Mouse (Mus musculus): ENCODE data around the gene Smco2. TPM values are rescaled to one million over a fixed set of nuclear protein-coding genes. Genes with fewer than 3 reads are reported as not detected.

Smco2 gene
- polyA plus RNA-seq, 1 experiment from 2014 or later: not detected

- TF ChIP-seq EP300 (IDR thresholded peaks at IDR 0.05): no peak
- TF ChIP-seq CTCF (IDR thresholded peaks at IDR 0.05): no peak
- Histone ChIP-seq H3K4me3 (ENCODE audit: low read depth, low read length) (no peak overlapping the region), H3K9ac (replicated peaks; ENCODE audit: low read depth) (no peak overlapping the region), H3K27me3 (replicated peaks; ENCODE audit: insufficient read depth, low read length) (no peaks in the 10 kb centered on the region), H3K4me2 (replicated peaks; ENCODE audit: low read depth, low read length) (no peak overlapping the region), H3K9me3 (ENCODE audit: low read length) (no peaks in the 10 kb centered on the region), H3K36me3 (ENCODE audit: insufficient read depth, low read length) (no peaks in the 10 kb centered on the region), H3K27ac (ENCODE audit: low read length) (no peak overlapping the region), H3K4me1 (ENCODE audit: insufficient read depth, low read depth, low read length) (peaks cover 9% of the 10 kb centered on the region; the same call in 1 of the 2 replicates)
- WGBS: 83% methylated on average over 1 of the region's 1 CpGs
- ATAC-seq: peak; percentile 37; the same call in 1 of the 2 replicates
- no peak for DNase-seq (ENCODE audit: low spot score)
Observed at GRCm38 (mm10) chr6:146907795-146908190, 57.9 kb downstream of the Smco2 start.

- WGBS: 52% methylated on average over 2 of the region's 2 CpGs
Observed at GRCm38 (mm10) chr6:146908801-146909200, 58.9 kb downstream of the Smco2 start.

GRCm38 (mm10) chr6:146909725-146910489 is 60.0 kb downstream of the Smco2 start:
- peak; percentile 67 for ATAC-seq
- H3K4me1 ChIP-seq (ENCODE audit: insufficient read depth, low read depth, low read length): peaks cover 19% of the 10 kb centered on the region; the same call in 1 of the 2 replicates

More at GRCm38 (mm10) chr6:146908801-146909200, 58.9 kb downstream of the Smco2 start:
- H3K9me3 ChIP-seq (ENCODE audit: low read length): no peaks in the 10 kb centered on the region
- no peak overlapping the region for H3K4me3 ChIP-seq (ENCODE audit: low read depth, low read length)
- H3K27ac ChIP-seq (ENCODE audit: low read length): no peak overlapping the region
- TF ChIP-seq EP300 (IDR thresholded peaks at IDR 0.05): no peak
- no peak for TF ChIP-seq CTCF (IDR thresholded peaks at IDR 0.05)
- peaks cover 12% of the 10 kb centered on the region; the same call in 1 of the 2 replicates for H3K4me1 ChIP-seq (ENCODE audit: insufficient read depth, low read depth, low read length)
- DNase-seq (ENCODE audit: low spot score) (no peak), ATAC-seq (no peak)
- no peaks in the 10 kb centered on the region for H3K36me3 ChIP-seq (ENCODE audit: insufficient read depth, low read length)
- no peak overlapping the region for H3K4me2 ChIP-seq (replicated peaks; ENCODE audit: low read depth, low read length)
- no peaks in the 10 kb centered on the region for H3K27me3 ChIP-seq (replicated peaks; ENCODE audit: insufficient read depth, low read length)
- no peak overlapping the region for H3K9ac ChIP-seq (replicated peaks; ENCODE audit: low read depth)

GRCm38 (mm10) chr6:146910801-146911200 is 60.9 kb downstream of the Smco2 start:
- H3K4me2 ChIP-seq (replicated peaks; ENCODE audit: low read depth, low read length): no peak overlapping the region
- no peak overlapping the region for H3K9ac ChIP-seq (replicated peaks; ENCODE audit: low read depth)
- H3K27ac ChIP-seq (ENCODE audit: low read length): no peak overlapping the region
- 76% methylated on average over 2 of the region's 2 CpGs for WGBS
- H3K27me3 ChIP-seq (replicated peaks; ENCODE audit: insufficient read depth, low read length): no peaks in the 10 kb centered on the region
- no peaks in the 10 kb centered on the region for H3K36me3 ChIP-seq (ENCODE audit: insufficient read depth, low read length)
- H3K4me1 ChIP-seq (ENCODE audit: insufficient read depth, low read depth, low read length): peaks cover 19% of the 10 kb centered on the region; the same call in 1 of the 2 replicates
- no peaks in the 10 kb centered on the region for H3K9me3 ChIP-seq (ENCODE audit: low read length)
- H3K4me3 ChIP-seq (ENCODE audit: low read depth, low read length): no peak overlapping the region
- DNase-seq (ENCODE audit: low spot score): no peak
- no peak for ATAC-seq
- TF ChIP-seq CTCF (IDR thresholded peaks at IDR 0.05) (no peak), EP300 (IDR thresholded peaks at IDR 0.05) (no peak)

More at GRCm38 (mm10) chr6:146909725-146910489, 60.0 kb downstream of the Smco2 start:
- no peak overlapping the region for H3K4me3 ChIP-seq (ENCODE audit: low read depth, low read length)
- no peak overlapping the region for H3K4me2 ChIP-seq (replicated peaks; ENCODE audit: low read depth, low read length)
- H3K9ac ChIP-seq (replicated peaks; ENCODE audit: low read depth): no peak overlapping the region
- DNase-seq (ENCODE audit: low spot score): peak; percentile 55
- whole genome bisulfite sequencing: 70% methylated on average over 5 of the region's 5 CpGs
- H3K9me3 ChIP-seq (ENCODE audit: low read length): no peaks in the 10 kb centered on the region
- H3K36me3 ChIP-seq (ENCODE audit: insufficient read depth, low read length): no peaks in the 10 kb centered on the region
- no peak overlapping the region for H3K27ac ChIP-seq (ENCODE audit: low read length)
- no peaks in the 10 kb centered on the region for H3K27me3 ChIP-seq (replicated peaks; ENCODE audit: insufficient read depth, low read length)
- TF ChIP-seq EP300 (IDR thresholded peaks at IDR 0.05): no peak
- no peak for TF ChIP-seq CTCF (IDR thresholded peaks at IDR 0.05)

DNA sequence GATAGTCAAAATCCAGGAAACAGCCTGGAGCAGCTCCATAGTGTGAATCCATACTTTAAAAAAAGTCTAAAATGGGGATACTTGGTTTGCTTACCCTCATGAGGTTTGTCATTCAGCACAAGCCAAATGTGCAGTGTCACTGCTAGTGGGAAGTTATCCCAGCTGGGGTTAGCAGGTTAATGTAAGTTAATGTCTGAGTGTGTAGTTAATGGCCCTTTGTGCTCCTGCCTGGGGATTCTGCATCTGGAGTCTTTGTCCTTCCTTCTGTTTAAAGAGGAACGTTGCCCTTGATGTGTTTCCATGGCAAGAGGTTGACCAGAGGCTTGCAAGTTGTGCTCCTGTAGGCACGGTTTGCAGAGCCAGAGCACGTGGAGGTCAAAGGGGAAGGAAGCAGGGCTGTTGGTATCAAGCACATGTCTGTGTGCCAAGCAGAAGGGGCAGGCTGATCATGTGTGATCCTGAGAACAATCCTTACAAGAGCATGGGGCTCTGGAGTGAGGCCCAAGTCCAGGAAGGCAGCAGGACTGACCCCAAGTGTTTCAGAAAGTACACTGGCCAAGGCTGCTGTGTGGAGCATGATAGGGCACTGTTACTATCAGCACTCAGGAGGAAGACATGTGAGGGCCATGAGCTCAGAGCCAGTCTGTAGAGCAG is 63.1 kb downstream of the Smco2 start:
- Histone ChIP-seq H3K27me3 (replicated peaks; ENCODE audit: insufficient read depth, low read length) (no peaks in the 10 kb centered on the region), H3K4me1 (ENCODE audit: insufficient read depth, low read depth, low read length) (peaks cover 25% of the 10 kb centered on the region; the same call in 1 of the 2 replicates), H3K4me3 (ENCODE audit: low read depth, low read length) (no peak overlapping the region), H3K9me3 (ENCODE audit: low read length) (no peaks in the 10 kb centered on the region), H3K9ac (replicated peaks; ENCODE audit: low read depth) (no peak overlapping the region), H3K27ac (ENCODE audit: low read length) (peak overlapping the region; percentile 34), H3K4me2 (replicated peaks; ENCODE audit: low read depth, low read length) (no peak overlapping the region), H3K36me3 (ENCODE audit: insufficient read depth, low read length) (no peaks in the 10 kb centered on the region)
- ATAC-seq (peak; percentile 34; the same call in 1 of the 2 replicates), DNase-seq (ENCODE audit: low spot score) (no peak)
- TF ChIP-seq EP300 (IDR thresholded peaks at IDR 0.05) (no peak), CTCF (IDR thresholded peaks at IDR 0.05) (no peak)
- 12% methylated on average over 3 of the region's 3 CpGs for whole genome bisulfite sequencing

- TF ChIP-seq CTCF (IDR thresholded peaks at IDR 0.05) (no peak), EP300 (IDR thresholded peaks at IDR 0.05) (peak; percentile 18)
Observed at GRCm38 (mm10) chr6:146913489-146914198, 63.7 kb downstream of the Smco2 start.

More at GRCm38 (mm10) chr6:146913489-146914198, 63.7 kb downstream of the Smco2 start:
- H3K4me1 ChIP-seq (ENCODE audit: insufficient read depth, low read depth, low read length): peaks cover 25% of the 10 kb centered on the region; the same call in 1 of the 2 replicates
- no peak overlapping the region for H3K4me3 ChIP-seq (ENCODE audit: low read depth, low read length)
- H3K27me3 ChIP-seq (replicated peaks; ENCODE audit: insufficient read depth, low read length): no peaks in the 10 kb centered on the region
- no peaks in the 10 kb centered on the region for H3K9me3 ChIP-seq (ENCODE audit: low read length)
- WGBS: 4% methylated on average over 4 of the region's 4 CpGs
- DNase-seq (ENCODE audit: low spot score): peak; percentile 39
- H3K4me2 ChIP-seq (replicated peaks; ENCODE audit: low read depth, low read length): no peak overlapping the region
- no peak overlapping the region for H3K9ac ChIP-seq (replicated peaks; ENCODE audit: low read depth)
- no peaks in the 10 kb centered on the region for H3K36me3 ChIP-seq (ENCODE audit: insufficient read depth, low read length)
- peak; percentile 28; the same call in 1 of the 2 replicates for ATAC-seq
- H3K27ac ChIP-seq (ENCODE audit: low read length): peak overlapping the region; percentile 34

Data from lung, postnatal 0 days (tissue).